Mouse (Mus musculus) C2C12 (cell line): Measurements from ENCODE around the gene Sae1. TPM values are rescaled to one million over a fixed set of nuclear protein-coding genes. Genes with fewer than 3 reads are reported as not detected.

Experiments used
- H3K27me3 ChIP-seq: one replicate; pipeline ENCODE4 v1.6.1; 2011; ENCODE audit not compliant: control insufficient read depth, insufficient read depth, insufficient read length
- H3K36me3 ChIP-seq: one replicate; pipeline ENCODE4 v1.6.1; 2011; ENCODE audit not compliant: control insufficient read depth, insufficient read depth
- H3K4me3 ChIP-seq: one replicate; pipeline ENCODE4 v1.5.1; 2011; ENCODE audit warnings: mild to moderate bottlenecking, control low read depth; ENCODE audit not compliant: poor library complexity, insufficient read depth, severe bottlenecking
- H3K79me2 ChIP-seq: one replicate; pipeline ENCODE4 v1.6.1; 2011; ENCODE audit not compliant: control insufficient read depth, insufficient read depth
- H3K79me3 ChIP-seq: one replicate; pipeline ENCODE4 v1.6.1; 2011; ENCODE audit warnings: low read depth, control low read depth
- H3ac ChIP-seq: one replicate; pipeline ENCODE3; 2011; ENCODE audit warnings: low read depth; ENCODE audit not compliant: control insufficient read depth, insufficient read length
- CEBPB ChIP-seq: IDR thresholded peaks from one replicate; pipeline ENCODE4 v1.6.1; 2011; ENCODE audit warnings: low read depth, mild to moderate bottlenecking, control low read depth, moderate library complexity
- CTCF ChIP-seq: IDR thresholded peaks from one replicate; pipeline ENCODE4 v1.5.1; 2011; ENCODE audit not compliant: control insufficient read depth, insufficient read depth, insufficient read length
- FOSL1 ChIP-seq: IDR thresholded peaks from one replicate; pipeline ENCODE4 v1.8.0; 2011; ENCODE audit warnings: mild to moderate bottlenecking, low read length; ENCODE audit not compliant: poor library complexity, insufficient read depth, severe bottlenecking
- MAX ChIP-seq: IDR thresholded peaks from one replicate; pipeline ENCODE4 v1.6.1; 2011; ENCODE audit warnings: mild to moderate bottlenecking, control low read depth
- MYOD1 ChIP-seq: IDR thresholded peaks from one replicate; pipeline ENCODE4 v1.6.1; 2011; ENCODE audit warnings: low read depth; ENCODE audit not compliant: control insufficient read depth, insufficient read length
- MYOG ChIP-seq: IDR thresholded peaks from one replicate; pipeline ENCODE4 v1.6.1; 2011; ENCODE audit not compliant: control insufficient read depth, insufficient read length; ENCODE audit errors: extremely low read depth
- USF1 ChIP-seq: IDR thresholded peaks from one replicate; pipeline ENCODE4 v1.6.1; 2011; ENCODE audit warnings: low read depth, mild to moderate bottlenecking, control low read depth, moderate library complexity
- polyA plus RNA-seq: library from polyadenylated mRNA; unstranded; fragments of >200 nt; fragmentation: generic; extraction: Trizol; gene quantifications from one replicate; pipeline ENCODE4 v1.2.1, GENCODE M21; 2012; ENCODE audit warnings: missing spikeins

Sae1 gene
- polyA plus RNA-seq, 1 experiment: 218 TPM

DNA sequence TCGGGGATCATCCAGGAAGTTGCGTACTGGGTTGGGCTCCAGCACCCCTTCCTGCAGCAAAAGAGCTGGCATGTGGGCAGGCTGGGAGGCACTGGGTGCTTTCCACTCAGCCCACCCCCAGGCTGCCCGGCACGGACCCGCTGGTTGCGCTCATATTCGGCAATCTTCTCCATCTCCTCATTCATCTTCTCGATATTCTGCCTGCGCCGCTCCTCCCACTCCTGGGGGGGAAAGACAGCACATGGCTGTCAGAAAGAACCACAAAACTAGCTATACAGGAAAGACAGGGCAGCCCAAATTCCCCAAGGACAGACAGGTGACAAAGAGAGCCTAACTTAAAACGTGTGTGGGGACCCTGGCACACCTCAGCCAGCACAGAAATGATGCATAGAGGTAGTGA is 106.9 kb downstream of the Sae1 start:
- TF ChIP-seq MYOG: no peak
- no peak for TF ChIP-seq FOSL1
- no peak for TF ChIP-seq CTCF
- no peak for TF ChIP-seq CEBPB
- no peak for TF ChIP-seq MAX
- no peak for TF ChIP-seq USF1
- TF ChIP-seq MYOD1: no peak

DNA sequence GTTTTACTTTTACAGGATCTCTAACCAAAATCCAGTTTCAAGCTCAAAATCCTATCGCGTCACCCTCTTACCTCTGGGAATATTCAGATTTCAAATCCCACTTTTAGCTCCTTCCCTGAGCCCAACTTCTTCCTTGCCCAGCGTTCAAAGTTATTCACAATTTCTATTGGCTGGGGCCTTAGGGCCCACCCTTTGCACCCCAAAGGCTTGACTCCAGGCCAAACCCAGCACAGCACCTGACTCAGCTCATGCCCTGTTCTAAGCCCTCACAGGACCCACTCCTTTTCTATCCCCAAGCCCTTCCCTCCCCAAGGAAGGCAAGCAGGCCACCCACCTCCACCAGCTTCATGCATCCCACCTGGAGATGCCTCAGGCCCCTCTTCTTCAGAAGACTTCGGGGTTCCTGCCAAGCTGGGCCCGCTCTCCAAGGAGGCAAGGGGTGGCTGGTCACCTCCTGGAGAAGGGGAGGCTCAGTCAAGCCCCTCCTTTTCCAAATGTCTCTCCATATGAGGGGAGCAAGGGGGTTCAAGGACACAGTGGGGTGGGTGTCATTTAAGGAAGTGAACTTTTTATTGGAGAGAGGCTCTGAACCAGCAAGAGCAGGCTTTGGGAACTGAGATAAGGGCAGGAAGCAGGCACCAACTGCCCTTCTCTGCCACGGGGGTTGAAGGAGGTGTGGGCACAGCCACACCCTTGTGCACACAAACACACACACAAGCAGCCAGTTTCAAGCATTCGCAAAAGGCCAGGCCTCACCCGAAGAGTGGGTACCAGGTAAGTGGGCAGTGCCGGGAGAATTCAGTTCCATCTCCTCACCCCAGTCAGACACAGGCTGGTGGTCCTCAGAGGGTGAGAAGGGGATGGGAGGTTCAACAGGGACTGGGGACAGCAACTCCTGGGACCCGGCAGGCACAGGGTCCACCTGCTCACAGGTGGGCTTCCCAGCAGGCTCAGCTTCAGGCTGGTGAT is 112.4 kb downstream of the Sae1 start:
- Histone ChIP-seq H3K36me3 (peaks cover 6% of the 10 kb centered on the region), H3K79me3 (no peaks in the 10 kb centered on the region), H3ac (no peak overlapping the region), H3K79me2 (no peaks in the 10 kb centered on the region), H3K4me3 (no peak overlapping the region), H3K27me3 (no peaks in the 10 kb centered on the region)
- TF ChIP-seq USF1 (no peak), MYOG (no peak), CEBPB (no peak), MAX (no peak), CTCF (no peak), FOSL1 (no peak), MYOD1 (no peak)

More for the DNA sequence above, 106.9 kb downstream of the Sae1 start:
- Histone ChIP-seq H3ac (no peak overlapping the region), H3K36me3 (peaks cover 33% of the 10 kb centered on the region), H3K79me2 (peaks cover 23% of the 10 kb centered on the region), H3K27me3 (no peaks in the 10 kb centered on the region), H3K4me3 (no peak overlapping the region), H3K79me3 (peaks cover 13% of the 10 kb centered on the region)

DNA sequence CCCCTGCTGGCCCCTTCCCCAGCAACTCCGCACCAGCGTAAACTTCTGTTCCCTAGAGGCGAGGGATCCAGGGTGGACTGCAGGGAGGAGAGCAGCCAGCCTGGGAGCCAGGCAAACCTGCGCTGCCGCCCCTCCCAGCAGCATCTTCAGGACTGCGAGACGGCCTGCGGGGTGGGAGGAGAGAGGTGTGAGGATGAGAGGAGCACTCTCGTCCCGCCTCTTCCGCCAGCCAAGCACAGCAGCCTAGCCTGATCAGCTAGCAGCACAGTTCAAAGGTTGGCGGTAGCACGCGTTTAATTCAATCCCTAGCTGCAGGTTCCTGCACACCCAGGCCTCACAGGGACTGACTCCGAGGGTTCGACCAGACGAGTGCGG is 113.9 kb downstream of the Sae1 start:
- H3ac ChIP-seq: peak overlapping the region; percentile 43
- TF ChIP-seq FOSL1 (no peak), USF1 (no peak), MAX (no peak), CTCF (no peak), MYOD1 (no peak), CEBPB (no peak), MYOG (no peak)
- no peaks in the 10 kb centered on the region for H3K79me2 ChIP-seq

GRCm38 (mm10) chr7:16273081-16273765 is 114.4 kb downstream of the Sae1 start, which contains the start of gene Inafm1:
Gene Inafm1 (minus strand): TSS chr7:16273617.
- Histone ChIP-seq H3K79me2 (no peaks in the 10 kb centered on the region), H3K79me3 (no peaks in the 10 kb centered on the region), H3K4me3 (peak within 1 kb of the TSS; percentile 29), H3ac (peak within 1 kb of the TSS; percentile 64), H3K27me3 (no peaks in the 10 kb centered on the region), H3K36me3 (no peaks in the 10 kb centered on the region)
- TF ChIP-seq MYOG: no peak
- no peak for TF ChIP-seq MYOD1
- TF ChIP-seq MAX: no peak
- no peak for TF ChIP-seq CEBPB
- no peak for TF ChIP-seq USF1
- no peak for TF ChIP-seq FOSL1
- no peak for TF ChIP-seq CTCF

More for the DNA sequence above, 113.9 kb downstream of the Sae1 start:
- Histone ChIP-seq H3K4me3 (peak overlapping the region; percentile 14), H3K27me3 (no peaks in the 10 kb centered on the region), H3K79me3 (no peaks in the 10 kb centered on the region), H3K36me3 (peaks cover 2% of the 10 kb centered on the region)

DNA sequence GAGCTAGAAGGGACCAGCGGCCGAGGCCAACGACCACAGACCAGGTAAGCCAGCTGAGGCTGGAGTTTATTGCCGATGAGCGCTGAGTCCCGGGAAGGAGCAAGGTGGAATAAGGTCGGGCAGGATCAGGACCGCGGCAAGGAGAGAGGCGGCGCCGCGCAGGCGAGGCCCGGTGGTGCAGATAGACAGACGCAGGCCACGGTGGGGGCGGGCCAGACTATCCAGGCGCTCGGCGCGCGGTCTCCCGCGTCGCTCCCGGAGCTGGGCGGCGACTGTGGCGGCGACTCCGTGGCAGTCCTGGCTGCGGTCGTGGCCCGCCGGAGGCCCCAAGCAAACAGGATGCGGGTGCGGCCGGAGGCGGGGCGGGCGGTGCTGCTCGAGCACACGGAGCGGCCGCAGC is 114.9 kb downstream of the Sae1 start:
- Histone ChIP-seq H3K27me3 (no peaks in the 10 kb centered on the region), H3K4me3 (peak overlapping the region; percentile 29), H3K79me3 (no peaks in the 10 kb centered on the region), H3ac (peak overlapping the region; percentile 64), H3K36me3 (no peaks in the 10 kb centered on the region), H3K79me2 (no peaks in the 10 kb centered on the region)
- no peak for TF ChIP-seq CTCF
- no peak for TF ChIP-seq CEBPB
- TF ChIP-seq USF1: no peak
- no peak for TF ChIP-seq MYOG
- no peak for TF ChIP-seq FOSL1
- TF ChIP-seq MAX: no peak

DNA sequence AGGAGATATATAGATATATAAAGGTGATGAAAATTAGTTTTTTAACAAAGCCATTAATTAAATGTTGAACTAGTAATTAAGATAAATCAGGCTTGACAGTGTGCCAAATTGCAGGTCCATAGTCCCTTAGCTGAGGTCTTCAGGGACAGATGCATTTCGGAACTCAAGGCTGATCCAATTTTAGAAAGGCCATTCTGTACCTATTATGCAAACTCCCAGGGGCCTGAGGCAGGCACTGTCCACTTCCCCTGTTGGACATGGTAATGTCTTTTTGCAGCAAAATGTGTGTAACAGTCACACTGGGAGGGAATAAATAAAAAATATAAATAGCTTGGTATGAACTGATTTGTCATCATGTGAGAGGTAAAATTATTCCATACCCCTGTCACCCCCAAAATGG is 116.5 kb downstream of the Sae1 start:
- H3K36me3 ChIP-seq: no peaks in the 10 kb centered on the region
- no peaks in the 10 kb centered on the region for H3K79me3 ChIP-seq
- no peak overlapping the region for H3ac ChIP-seq
- H3K27me3 ChIP-seq: no peaks in the 10 kb centered on the region
- no peaks in the 10 kb centered on the region for H3K79me2 ChIP-seq
- TF ChIP-seq USF1: no peak
- TF ChIP-seq FOSL1: no peak
- no peak for TF ChIP-seq CEBPB
- TF ChIP-seq MYOG: no peak
- TF ChIP-seq MAX: no peak
- TF ChIP-seq MYOD1: no peak
- no peak for TF ChIP-seq CTCF
- H3K4me3 ChIP-seq: no peak overlapping the region

Other genes with a start within 250 kb of the Sae1 start
- 4.5 TPM for gene Meis3, start 212.7 kb downstream of the Sae1 start, polyA plus RNA-seq
- 14.4 TPM for gene Dhx34, start 165.8 kb downstream of the Sae1 start, polyA plus RNA-seq
- gene C5ar2, start 143.7 kb downstream of the Sae1 start, polyA plus RNA-seq: not detected
- gene C5ar1, start 128.3 kb downstream of the Sae1 start, polyA plus RNA-seq: 0.02 TPM
- gene Inafm1, start 114.2 kb downstream of the Sae1 start, polyA plus RNA-seq: 11.7 TPM
- 52.2 TPM for gene Ccdc9, start 101.0 kb downstream of the Sae1 start, polyA plus RNA-seq
- gene Bbc3, start 79.4 kb downstream of the Sae1 start, polyA plus RNA-seq: 6.6 TPM
- 29.8 TPM for gene Zc3h4, start 13.1 kb upstream of the Sae1 start, polyA plus RNA-seq
- gene Tmem160, start 65.0 kb upstream of the Sae1 start, polyA plus RNA-seq: 81.7 TPM
- 0.18 TPM for gene Npas1, start 89.9 kb upstream of the Sae1 start, polyA plus RNA-seq
- 26.8 TPM for gene Arhgap35, start 227.2 kb upstream of the Sae1 start, polyA plus RNA-seq